Mouse (Mus musculus): Measurements from ENCODE around the gene Cntd1. TPM values are rescaled to one million over a fixed set of nuclear protein-coding genes. Genes with fewer than 3 reads are reported as not detected.
A peak's percentile ranks its signal among the peaks of the same experiment; 100 is the strongest.

The Cntd1 gene
- under 1 TPM; 0.15 to 0.41 TPM for total RNA-seq (2021)

DNA sequence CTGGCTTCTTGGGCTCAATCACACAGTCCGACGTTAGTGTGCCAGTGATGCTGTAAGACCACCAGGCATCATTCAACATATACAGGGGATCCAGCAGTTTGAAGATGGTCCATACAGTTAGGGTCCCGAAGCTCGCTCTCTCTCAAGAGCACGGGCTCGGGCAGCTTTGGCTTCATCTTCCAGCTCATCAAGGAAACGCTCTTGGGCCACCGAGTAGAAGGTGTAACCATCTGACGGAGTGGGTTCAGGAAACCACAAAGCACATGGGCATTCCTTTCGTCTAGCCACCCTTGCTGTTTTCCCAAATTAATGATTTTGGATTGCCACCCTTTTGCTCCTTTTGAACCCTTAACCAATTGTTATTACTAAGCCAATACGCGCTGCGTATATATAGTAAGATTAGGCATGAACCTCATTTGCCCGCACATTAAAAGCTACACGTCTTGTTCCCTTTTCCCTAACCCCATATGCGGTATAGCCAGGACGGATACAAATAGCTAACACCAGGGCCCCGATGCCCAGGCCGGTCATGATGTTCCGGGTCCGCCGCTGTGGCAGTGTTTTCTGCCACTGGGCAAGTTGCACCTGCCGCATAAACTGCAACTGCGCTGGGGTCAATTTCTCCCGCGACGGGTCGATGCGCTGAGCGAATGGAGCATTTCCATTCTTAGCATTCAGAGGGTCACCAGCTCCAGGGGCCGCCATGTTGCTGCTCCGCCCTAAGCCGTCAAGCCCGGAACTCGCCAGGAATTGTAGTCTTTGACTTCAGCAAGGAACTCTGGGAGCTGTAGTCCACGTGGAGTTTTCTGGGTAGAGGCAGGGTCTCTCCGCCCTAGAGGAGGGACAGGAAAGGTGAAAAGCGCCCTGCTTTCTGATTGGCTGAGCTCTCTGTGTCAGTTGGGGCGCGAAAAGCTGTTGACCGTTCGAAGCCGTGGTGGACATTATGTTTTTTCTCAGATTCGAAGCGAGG lies at the start of gene Cntd1, which contains the start of gene Coa3:
Gene Cntd1 (plus strand): TSS at position 790 of the 970 bp plus-strand sequence.
Gene Coa3 (minus strand): TSS at position 892 of the 970 bp plus-strand sequence.
- intact Hi-C loops (cut with DNase I): no loop called here
- peak; percentile 89 for DNase-seq (ENCODE audit: extremely low spot score in 1 of 2, low spot score in 2 of 2)

DNA sequence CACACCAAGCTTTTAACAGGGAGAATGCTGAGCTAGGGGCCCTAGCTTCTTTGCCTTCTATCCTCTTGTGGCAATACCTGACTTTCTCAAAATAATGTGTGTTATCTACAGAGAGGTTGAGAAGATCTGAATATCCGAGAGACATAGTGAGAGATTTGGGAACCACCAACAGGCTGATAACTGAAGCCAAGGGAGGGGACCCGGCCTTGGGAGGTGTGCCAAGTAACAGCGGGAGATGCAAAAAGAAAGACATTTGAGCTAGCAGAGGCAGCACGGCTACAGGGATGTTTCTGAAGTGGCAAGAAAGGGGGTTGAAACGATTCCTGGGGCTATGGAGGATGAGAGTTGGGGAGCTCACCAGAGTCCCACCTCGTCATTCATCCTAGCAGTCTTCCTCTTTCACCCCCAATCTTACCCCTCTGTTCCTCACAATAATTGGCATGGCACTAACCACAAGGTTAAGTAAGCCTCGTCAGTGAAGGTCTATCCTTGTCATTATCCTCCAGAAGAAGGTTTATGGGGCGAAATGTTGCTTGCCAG lies 49.4 kb upstream of the Cntd1 start:
- peak in 1 of 2 experiments; percentile 82 for DNase-seq (ENCODE audit: extremely low spot score in 1 of 2, low spot score in 2 of 2)
- intact Hi-C loops (cut with DNase I): no loop called here

DNA sequence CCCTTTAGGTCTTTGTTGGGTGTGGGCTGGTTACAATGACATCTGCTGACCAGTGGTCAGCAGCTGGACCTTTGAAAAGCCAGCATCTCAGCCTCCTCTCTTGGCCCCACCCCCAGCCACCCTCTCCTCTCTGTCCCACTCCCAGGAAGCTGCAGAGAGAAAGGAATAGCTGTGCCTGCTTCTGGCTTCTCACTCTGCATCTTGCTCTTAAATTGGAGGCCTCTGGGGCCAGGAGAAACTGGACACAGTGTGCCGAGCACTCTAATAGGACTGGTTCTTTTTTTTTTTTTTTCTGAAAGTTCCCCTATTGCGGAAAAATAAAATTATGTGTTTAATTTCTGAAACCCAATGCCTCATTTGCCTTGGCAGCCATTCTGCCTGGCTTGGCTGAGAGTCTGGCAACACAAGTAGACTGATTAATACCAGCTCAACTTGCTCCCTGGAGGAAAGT lies 48.7 kb upstream of the Cntd1 start:
- intact Hi-C loops (cut with DNase I): no loop called here
- peak in 1 of 2 experiments; percentile 56 for DNase-seq (ENCODE audit: extremely low spot score in 1 of 2, low spot score in 2 of 2)

DNA sequence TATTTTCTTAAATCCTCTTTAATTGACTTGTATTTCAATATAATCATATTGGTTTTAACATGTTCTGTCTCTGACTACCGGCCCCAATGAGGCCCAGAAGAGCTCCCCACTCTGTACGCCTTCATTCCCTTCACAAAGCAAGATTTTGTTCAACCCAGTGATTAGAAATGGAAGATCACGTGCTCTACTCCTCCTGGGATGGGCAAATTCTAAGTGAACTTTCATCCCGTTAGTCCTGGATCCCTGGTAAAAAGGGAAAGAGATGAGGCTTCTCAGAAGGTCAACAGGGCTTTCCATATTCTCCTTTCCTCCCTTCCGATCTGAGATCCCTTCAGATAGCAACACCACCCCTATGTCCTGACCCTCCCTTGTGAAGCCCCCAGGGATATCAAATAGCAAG lies 48.3 kb upstream of the Cntd1 start:
- DNase-seq (ENCODE audit: extremely low spot score in 1 of 2, low spot score in 2 of 2): no peak
- intact Hi-C loops (cut with DNase I): no loop called here

DNA sequence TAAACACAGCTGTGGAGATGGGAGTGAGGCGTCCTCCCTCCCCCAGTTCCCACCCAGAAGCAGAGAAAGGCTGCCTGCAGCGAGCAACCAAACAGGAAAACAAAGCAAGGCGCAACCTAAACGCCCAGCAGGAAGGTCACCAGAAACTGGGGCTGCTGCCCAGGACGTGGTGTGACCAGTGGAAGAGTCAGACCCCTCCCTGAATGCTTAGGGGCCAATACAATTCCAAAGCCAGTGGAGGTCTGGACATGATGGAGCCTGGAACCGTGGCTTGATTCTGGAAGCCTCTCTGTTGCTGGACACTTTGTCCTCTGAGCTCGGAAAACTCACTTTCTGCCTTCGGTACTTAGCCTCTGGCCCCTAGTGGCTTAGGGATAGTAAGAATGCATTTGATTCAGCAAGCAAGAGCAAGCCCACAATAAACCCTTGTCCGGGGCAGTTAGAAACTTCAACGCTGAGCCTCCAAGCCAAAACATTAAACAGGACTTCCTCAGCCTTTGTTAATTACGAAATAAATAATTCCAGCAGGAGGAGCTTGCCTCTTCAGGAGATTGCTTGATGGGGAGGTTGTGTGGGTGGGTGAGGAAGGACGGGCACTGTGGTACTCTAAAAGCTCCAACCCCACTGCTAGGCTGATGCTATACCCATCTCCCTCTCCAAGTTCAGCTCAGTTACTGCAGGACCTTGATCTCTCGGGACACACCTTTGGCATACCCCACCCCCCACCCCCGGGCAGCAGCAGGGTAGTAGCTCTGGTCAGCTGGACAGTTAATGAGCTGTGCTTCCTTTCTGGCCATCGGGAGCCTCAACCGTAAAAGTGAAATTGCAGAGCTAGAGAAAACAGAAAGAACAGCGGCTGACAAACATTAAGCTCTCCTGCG lies 47.6 kb upstream of the Cntd1 start:
- DNase-seq (ENCODE audit: extremely low spot score in 1 of 2, low spot score in 2 of 2): peak in 1 of 2 experiments; percentile 87
- intact Hi-C loops (cut with DNase I): no loop called here

DNA sequence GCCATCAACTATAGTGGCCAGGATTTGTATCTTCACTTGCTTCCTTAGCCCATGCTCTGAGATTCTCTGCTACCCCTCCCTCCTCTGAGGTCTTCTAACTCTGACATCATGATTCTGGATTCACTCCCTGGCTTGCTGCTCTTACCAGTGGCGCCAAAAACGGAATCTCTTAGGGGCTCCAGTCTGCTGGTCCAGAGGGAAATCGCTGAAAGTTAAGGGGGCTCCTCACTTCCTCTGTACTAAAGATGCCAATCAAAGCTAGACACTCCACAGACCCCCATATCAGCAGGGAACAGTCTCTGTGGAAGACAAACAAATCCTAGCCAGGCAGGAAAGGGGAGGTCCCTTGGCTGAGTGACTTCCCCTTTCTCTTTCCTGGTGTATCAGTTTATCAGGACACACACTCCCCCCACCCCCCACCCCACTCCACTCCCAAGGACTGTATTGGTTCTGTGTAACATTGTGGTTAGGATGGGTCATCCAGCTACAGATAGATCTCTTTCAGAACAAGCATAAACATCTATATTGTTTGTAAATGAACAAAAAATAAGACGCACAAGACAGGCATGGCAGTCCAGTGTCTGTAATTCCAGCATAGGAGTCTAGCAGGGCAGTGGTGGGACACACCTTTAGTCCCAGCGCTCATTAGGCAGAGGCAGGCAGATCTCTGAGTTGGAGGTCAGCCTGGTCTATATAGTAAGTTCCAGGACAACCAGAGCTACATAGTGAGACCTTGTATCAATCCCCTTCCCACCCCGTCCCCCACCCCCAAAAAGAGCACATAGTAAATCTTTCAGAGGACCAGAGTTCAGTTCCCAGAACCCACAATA lies 46.6 kb upstream of the Cntd1 start:
- intact Hi-C loops (cut with DNase I): no loop called here
- DNase-seq (ENCODE audit: extremely low spot score in 1 of 2, low spot score in 2 of 2): no peak

DNA sequence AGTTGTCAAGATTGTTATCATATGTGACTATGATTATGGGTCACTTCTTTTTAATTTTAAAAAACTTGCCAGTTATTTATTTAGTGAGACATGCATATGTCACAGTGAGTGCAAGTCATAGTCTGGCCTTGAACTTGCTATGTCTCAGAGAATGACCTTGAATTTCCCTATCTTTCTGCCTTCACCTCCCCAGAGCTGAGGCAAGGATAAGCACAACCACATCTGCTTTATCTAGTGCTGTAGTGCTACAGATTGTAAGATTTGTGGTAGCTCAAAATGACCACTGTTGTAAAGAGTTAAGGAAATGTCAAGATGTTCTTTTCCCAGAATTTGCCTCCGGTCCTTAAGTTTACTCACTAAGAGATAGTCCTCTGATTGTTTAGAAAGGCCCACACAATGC lies 45.6 kb upstream of the Cntd1 start:
- no peak for DNase-seq (ENCODE audit: extremely low spot score in 1 of 2, low spot score in 2 of 2)
- intact Hi-C loops (cut with DNase I): no loop called here

DNA sequence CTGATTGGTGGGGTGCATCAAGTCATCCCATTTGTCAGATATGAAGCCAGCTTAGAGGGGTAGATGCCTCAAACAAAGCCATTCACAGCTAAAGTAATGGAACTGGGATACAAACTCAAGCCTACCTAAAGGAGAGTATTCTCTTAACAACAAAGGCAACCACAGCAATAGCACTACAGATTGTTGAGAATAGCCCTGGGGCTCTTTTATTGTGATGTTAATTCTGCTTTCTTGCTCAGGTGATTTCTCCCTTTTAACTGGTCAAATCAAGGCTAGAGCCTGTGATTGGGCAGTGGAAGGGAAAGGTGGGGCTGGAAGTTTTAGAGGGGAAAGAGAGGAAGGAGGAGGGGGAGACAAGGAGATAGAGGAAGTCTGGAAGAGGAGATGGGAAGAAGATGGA lies 44.7 kb upstream of the Cntd1 start:
- intact Hi-C loops (cut with DNase I): no loop called here
- no peak for DNase-seq (ENCODE audit: extremely low spot score in 1 of 2, low spot score in 2 of 2)

DNA sequence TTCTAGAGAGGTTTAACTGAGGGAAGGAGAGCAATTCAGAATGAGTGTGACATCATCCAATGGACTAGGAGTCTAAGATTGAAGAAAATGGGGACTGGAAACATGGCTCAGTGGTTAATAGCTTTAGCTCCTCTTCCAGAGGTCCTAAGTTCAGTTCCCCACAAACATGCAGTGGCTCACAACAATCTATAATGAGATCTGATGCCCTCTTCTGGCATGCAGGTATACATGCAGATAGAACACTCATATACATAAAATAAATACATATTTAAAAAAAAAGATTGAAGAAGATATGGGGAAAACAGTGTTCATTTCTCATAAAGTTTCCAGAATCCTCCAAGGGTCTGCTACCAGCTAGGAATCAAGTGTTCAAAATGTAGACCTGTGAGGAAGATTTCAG lies 43.4 kb upstream of the Cntd1 start:
- DNase-seq (ENCODE audit: extremely low spot score in 1 of 2, low spot score in 2 of 2): no peak
- intact Hi-C loops (cut with DNase I): no loop called here

DNA sequence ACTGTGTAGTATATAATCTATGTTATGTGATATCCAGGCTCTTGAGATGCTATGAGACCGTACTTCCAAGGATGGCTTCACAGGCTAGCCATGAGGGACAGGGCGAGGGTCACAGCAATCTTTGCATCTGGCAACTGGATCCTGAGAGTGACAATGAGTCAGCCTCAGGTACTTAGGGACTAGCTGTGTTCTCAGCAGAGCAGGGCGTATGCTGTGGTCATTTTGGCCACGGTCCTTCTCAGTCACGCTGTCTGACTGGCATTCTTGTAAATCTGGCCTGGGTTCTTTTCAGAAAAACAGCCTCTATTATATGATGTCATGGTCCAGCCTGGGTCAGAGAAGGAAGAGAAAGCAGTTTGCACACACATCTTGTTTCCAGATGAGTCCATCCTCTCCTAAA lies 42.0 kb upstream of the Cntd1 start:
- DNase-seq (ENCODE audit: extremely low spot score in 1 of 2, low spot score in 2 of 2): no peak
- intact Hi-C loops (cut with DNase I): no loop called here

DNA sequence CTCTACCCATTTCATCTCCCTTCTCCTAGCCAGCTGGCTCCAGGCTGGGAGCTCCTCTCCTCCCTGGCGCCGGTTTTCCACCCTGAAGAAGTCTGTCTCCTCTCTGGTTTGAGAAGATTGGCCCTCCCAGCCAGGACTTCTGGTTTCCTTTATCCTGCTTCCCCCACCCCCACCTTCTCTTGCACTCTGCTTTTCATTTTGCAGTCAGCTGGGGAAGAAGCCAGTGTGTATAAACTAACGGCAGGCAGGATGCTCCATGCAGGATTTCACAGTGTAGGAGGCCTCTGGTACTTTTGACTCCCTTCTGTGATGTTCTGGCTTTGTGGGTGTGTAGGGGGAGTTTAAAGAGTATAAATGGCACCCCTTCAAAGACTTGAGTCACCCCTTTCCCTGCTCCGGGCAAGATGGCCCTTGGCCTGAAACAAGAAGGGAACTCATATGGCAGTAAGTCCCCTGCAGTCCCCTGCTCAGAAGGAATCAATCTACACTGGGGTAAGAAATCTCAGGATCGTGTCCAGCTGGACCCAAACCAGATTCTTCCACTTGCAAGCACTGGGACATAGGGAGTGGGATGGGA lies 40.7 kb upstream of the Cntd1 start:
- DNase-seq (ENCODE audit: extremely low spot score in 1 of 2, low spot score in 2 of 2): no peak
- intact Hi-C loops (cut with DNase I): no loop called here

DNA sequence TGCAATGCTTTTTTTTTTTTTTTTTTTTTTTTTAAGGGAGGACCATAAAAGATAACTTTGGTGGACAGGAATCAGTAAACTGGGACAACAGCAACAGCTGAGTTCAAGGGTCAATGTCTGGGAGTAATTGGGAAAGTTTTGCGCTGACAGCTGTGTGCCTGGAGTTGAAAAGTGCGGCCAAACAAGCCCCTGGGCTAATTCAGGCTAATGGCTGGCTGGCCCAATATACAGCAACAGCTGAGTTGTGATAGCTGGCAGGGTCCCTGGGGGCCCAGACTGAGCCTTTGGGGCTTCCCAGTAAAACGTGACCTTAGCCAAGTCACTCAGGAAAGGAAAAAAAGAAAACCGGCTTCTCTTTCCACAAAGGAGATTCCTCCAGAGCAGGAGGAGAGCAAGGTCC lies 33.7 kb upstream of the Cntd1 start:
- DNase-seq (ENCODE audit: extremely low spot score in 1 of 2, low spot score in 2 of 2): no peak
- intact Hi-C loops (cut with DNase I): loop anchor here (5.0 kb wide), 1 partner anchor 33 kb away; no protein-coding TSS in a partner anchor

DNA sequence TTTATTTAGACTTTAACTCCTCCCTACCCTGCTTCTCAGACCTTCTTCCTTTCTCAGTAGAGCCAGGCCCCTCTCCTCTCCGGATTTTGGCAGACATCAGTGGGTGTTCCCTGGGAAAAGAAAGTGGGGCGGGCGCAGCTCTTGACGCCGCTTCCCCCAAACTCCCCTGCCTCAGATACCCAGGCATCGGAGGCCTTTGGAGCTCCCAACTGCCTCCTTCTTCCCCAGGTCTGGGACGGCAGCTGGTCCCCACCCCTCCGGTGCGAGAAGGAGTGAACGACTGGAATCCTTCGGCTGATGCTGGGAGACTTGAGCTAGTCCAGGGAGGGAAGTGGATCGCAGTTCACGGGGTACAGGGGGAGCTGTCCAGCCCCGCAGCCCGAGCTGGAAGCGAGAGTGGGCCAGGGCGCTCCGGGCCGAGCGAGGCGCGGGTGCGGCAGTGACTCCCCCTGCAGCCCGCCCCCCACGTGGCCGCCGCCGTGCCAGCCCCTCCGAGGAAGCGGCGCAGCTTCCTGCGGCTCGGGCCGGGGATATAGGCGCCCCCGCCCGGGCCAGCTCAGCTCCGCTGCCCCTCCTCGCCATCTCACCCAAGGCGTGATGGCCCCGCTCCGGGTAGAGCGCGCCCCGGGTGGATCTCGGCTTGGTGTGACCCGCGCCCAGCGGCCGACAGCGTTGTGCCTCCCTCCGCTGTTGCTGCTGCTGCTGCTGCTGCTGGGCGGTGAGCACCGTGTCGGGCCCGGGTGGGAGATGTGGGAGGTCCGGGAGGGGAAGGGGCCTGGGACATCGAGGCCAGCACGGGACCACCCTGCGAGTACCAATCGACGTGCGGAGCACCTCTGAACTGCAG lies 32.7 kb upstream of the Cntd1 start, which contains the start of gene Ramp2:
Gene Ramp2 (plus strand): TSS at position 174 of the 847 bp plus-strand sequence.
- intact Hi-C loops (cut with DNase I): loop anchor here (5.0 kb wide), 1 partner anchor 34 kb away; no protein-coding TSS in a partner anchor
- DNase-seq (ENCODE audit: extremely low spot score in 1 of 2, low spot score in 2 of 2): peak in 1 of 2 experiments; percentile 88

DNA sequence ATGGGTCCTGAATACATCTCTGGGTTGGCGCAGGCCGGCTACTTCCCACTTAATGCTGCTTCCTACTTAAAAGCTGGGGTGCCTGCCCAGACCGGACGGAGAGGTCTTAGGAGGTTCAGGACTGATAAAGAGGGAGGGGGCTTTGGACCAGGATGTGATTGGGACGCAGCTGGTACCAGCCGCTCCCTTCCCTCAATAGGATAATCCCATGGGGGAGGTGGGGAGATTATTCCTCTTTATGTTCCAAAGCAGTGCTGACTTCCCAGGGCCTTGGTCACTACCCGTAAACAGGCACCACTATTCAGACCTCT lies 32.2 kb upstream of the Cntd1 start:
- intact Hi-C loops (cut with DNase I): loop anchor here (5.0 kb wide), 1 partner anchor 34 kb away; no protein-coding TSS in a partner anchor
- DNase-seq (ENCODE audit: extremely low spot score in 1 of 2, low spot score in 2 of 2): no peak

DNA sequence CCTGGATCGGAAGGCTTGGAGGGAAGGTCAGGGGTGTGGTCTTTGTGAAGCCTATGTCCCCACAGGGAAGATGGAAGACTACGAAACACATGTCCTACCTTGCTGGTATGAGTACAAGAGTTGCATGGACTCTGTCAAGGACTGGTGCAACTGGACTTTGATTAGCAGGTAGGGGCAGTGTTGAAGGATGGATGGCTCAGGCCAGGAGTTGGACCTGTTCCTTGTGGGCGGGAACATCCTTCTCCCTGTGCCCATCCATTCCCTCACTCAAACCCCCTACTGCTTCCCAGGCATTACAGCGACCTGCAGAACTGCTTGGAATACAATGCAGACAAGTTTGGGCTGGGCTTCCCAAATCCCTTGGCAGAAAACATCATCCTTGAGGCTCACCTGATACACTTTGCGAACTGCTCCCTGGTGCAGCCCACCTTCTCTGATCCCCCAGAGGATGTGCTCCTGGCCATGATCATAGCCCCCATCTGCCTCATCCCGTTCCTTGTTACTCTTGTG lies 31.2 kb upstream of the Cntd1 start:
- DNase-seq (ENCODE audit: extremely low spot score in 1 of 2, low spot score in 2 of 2): no peak
- intact Hi-C loops (cut with DNase I): loop anchor here (5.0 kb wide), 1 partner anchor 35 kb away; no protein-coding TSS in a partner anchor

DNA sequence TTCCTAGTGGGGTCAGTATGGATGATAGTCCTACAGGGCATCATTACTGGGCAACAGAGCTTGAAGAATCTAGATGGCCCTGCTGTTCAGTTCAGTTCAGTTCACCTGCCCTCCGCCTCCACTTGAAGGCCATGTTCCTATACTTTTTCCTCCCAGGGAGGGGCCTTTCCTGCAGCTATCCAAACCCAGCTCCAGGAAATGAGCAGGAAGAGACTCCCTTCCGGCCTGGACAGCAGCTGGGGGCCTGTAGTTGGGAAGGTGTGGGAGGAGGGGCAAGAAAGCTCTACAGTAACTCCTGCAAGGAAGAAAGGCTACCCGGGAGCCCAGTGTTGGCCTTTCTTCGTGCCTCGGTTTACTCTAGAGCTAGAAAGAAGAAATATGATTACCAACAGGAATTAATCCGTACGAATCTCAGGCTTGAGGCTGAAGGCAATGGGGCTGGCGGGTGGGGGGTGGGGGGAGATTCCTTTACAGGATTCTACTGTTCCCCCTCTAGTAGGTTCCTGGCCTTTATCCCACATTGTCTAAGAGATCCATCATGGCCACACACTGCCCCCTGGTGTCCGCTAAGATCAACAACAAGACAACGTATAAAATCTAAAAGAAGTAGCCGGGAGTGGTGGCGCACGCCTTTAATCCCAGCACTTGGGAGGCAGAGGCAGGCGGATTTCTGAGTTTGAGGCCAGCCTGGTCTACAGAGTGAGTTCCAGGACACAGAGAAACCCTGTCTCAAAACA lies 30.4 kb upstream of the Cntd1 start:
- DNase-seq (ENCODE audit: extremely low spot score in 1 of 2, low spot score in 2 of 2): peak; percentile 49 to 76

More for the DNA sequence above, 30.4 kb upstream of the Cntd1 start:
- intact Hi-C loops (cut with DNase I): loop anchor here (5.0 kb wide), 1 partner anchor 36 kb away; no protein-coding TSS in a partner anchor

Data from left cerebral cortex, postnatal 10 days (tissue).